Comparison of ENCODE assay signal across 8 mouse cellular contexts in genomic region chr1:56976825-56977104, GRCm38 (mm10). TPM values are rescaled to one million over a fixed set of nuclear protein-coding genes. Genes with fewer than 3 reads are reported as not detected.
DNase-seq lines count a peak whose midpoint lies in the region; ATAC-seq lines count a peak whose summit lies in the region.

No protein-coding gene starts in this region.

- no peaks in the 10 kb centered on the region for H3K9me3 ChIP-seq in megakaryocyte, embryonic 14.5 days
- no peaks in the 10 kb centered on the region for H3K9me3 ChIP-seq in liver, embryonic 16.5 days (replicated peaks; ENCODE audit: control insufficient read depth, low read length)

- H3K36me3 ChIP-seq in megakaryocyte, embryonic 14.5 days (replicated peaks; ENCODE audit: low read length) = no peaks in the 10 kb centered on the region
- H3K36me3 ChIP-seq in liver, embryonic 16.5 days (ENCODE audit: control insufficient read depth, insufficient read depth) = no peaks in the 10 kb centered on the region

- H3K27ac ChIP-seq in liver, embryonic 16.5 days (ENCODE audit: low read length) = no peak overlapping the region

- peak overlapping the region; percentile 77 for H3K4me3 ChIP-seq in megakaryocyte, embryonic 14.5 days (replicated peaks)
- H3K4me3 ChIP-seq in liver, embryonic 16.5 days (ENCODE audit: low read depth, low read length) = peak overlapping the region; percentile 13; the same call in 1 of the 2 replicates

- no peak overlapping the region for H3K9ac ChIP-seq in liver, embryonic 16.5 days (ENCODE audit: low read depth, low read length)

- no peak for ATAC-seq in megakaryocyte, adult 5-6 weeks (ENCODE audit: poor library complexity, severe bottlenecking)
- ATAC-seq in liver, embryonic 16.5 days (ENCODE audit: low read depth) = no peak

- H3K27me3 ChIP-seq in megakaryocyte, embryonic 14.5 days (replicated peaks) = peaks cover 86% of the 10 kb centered on the region
- peaks cover 86% of the 10 kb centered on the region for H3K27me3 ChIP-seq in liver, embryonic 16.5 days (ENCODE audit: control insufficient read depth, insufficient read depth, low read depth, low read length)

- peak; percentile 36 for DNase-seq in embryo, embryonic 11 days
- no peak for DNase-seq in embryo, embryonic 10 days (ENCODE audit: low spot score)
- DNase-seq in right cerebral cortex, adult 18-20 months = no peak
- DNase-seq in thymus, postnatal 25 days = no peak
- DNase-seq in frontal cortex, postnatal 14 days (ENCODE audit: low spot score in 2 of 2) = no peak

- H3K4me1 ChIP-seq in megakaryocyte, embryonic 14.5 days = peaks cover 65% of the 10 kb centered on the region
- H3K4me1 ChIP-seq in liver, embryonic 16.5 days (ENCODE audit: control insufficient read depth, low read depth, low read length) = no peaks in the 10 kb centered on the region; the same call in 1 of the 2 replicates

- 0 out of 2 replicates have a peak overlapping the region, but pooled peaks have one; percentile 17 for H3K4me2 ChIP-seq in liver, embryonic 16.5 days (ENCODE audit: low read depth, low read length)

- WGBS in liver, embryonic 16.5 days (ENCODE audit: insufficient replicate concordance) = 3% methylated on average over 11 of the region's 11 CpGs

RNA-seq across cellular contexts. Expression of gene Satb2, which starts 1.7 kb away (rescaled TPM):
- 0.15 TPM in 1 of 2 replicates, not detected in the other for polyA plus RNA-seq in megakaryocyte, embryonic 14.5 days (2012; ENCODE audit: insufficient read depth, low replicate concordance)
- 1.1 and 1.2 TPM in 2 replicates for total RNA-seq in megakaryocyte, adult 5-6 weeks (2015)
- 0.29 and 0.98 TPM in 2 replicates for total RNA-seq in megakaryocyte, adult 5-6 weeks (2017)
- 0.04 TPM in 2 replicates for polyA plus RNA-seq in liver, embryonic 16.5 days (2015; fragmentation: Nextera tagmentation; extraction: Ambion mirVana)
